Mouse (Mus musculus) MEL (cell line): ENCODE data around the gene Cybb. TPM values are rescaled to one million over a fixed set of nuclear protein-coding genes. Genes with fewer than 3 reads are reported as not detected.
A peak's percentile ranks its signal among the peaks of the same experiment; 100 is the strongest.
"Not testable (repeated sequence)": the region's sequence is repeated elsewhere in the genome, so short reads cannot be mapped to it uniquely, and the experiment has no call there.

ENCODE experiments used
- DNase-seq: peaks from one replicate; pipeline ENCODE4 v3.0.0; 2011; ENCODE audit warnings: low read depth, low spot score
- H3K27ac ChIP-seq: 2 replicates; pipeline ENCODE4 v1.5.1; 2012; ENCODE audit warnings: low read depth, mild to moderate bottlenecking, control low read depth, low read length, moderate library complexity; ENCODE audit not compliant: control insufficient read depth
- H3K27me3 ChIP-seq, 2 experiments: fragments of 150-350 bp in 1 of 2; sonication (generic) in 1 of 2; 2 replicates each; pipeline ENCODE4 v1.6.1; 2012; ENCODE audit warnings: low read length in 2 of 2, mild to moderate bottlenecking in 2 of 2, improper control_type of control experiment in 1 of 2, moderate library complexity in 1 of 2; ENCODE audit not compliant: insufficient read depth in 2 of 2, control insufficient read depth in 1 of 2
- H3K36me3 ChIP-seq, 2 experiments: 2 replicates each; pipeline ENCODE4 v1.6.1; 2012 to 2014; ENCODE audit warnings: low read length in 2 of 2, improper control_type of control experiment in 1 of 2, inconsistent platforms in 1 of 2, mild to moderate bottlenecking in 1 of 2; ENCODE audit not compliant: insufficient read depth in 2 of 2, control insufficient read depth in 1 of 2
- H3K4me1 ChIP-seq, 2 experiments: fragments of 150-350 bp in 1 of 2; sonication (generic) in 1 of 2; 2 replicates each; pipeline ENCODE4 v1.6.1; 2012; ENCODE audit warnings: low read length in 2 of 2, improper control_type of control experiment in 1 of 2, mild to moderate bottlenecking in 1 of 2; ENCODE audit not compliant: insufficient read depth in 2 of 2, control insufficient read depth in 1 of 2
- H3K4me3 ChIP-seq, 2 experiments: fragments of 150-350 bp in 1 of 2; sonication (generic) in 1 of 2; 2 replicates each; pipeline ENCODE4 v1.5.1; 2012; ENCODE audit warnings: low read depth in 2 of 2, low read length in 2 of 2, mild to moderate bottlenecking in 2 of 2, moderate library complexity in 2 of 2, control low read depth in 1 of 2, improper control_type of control experiment in 1 of 2; ENCODE audit not compliant: control insufficient read depth in 1 of 2, insufficient read depth in 1 of 2
- H3K79me2 ChIP-seq: 2 replicates; pipeline ENCODE4 v1.6.1; 2012; ENCODE audit warnings: mild to moderate bottlenecking, low read length, moderate library complexity; ENCODE audit not compliant: control insufficient read depth, poor library complexity, insufficient read depth
- H3K9ac ChIP-seq: 2 replicates; pipeline ENCODE4 v1.6.1; 2012; ENCODE audit warnings: low read depth, mild to moderate bottlenecking, control low read depth, low read length, moderate library complexity; ENCODE audit not compliant: control insufficient read depth, poor library complexity, severe bottlenecking
- H3K9me3 ChIP-seq: fragments of 150-350 bp; sonication (generic); replicated peaks from 2 replicates; pipeline ENCODE4 v1.6.1; 2012; ENCODE audit warnings: mild to moderate bottlenecking, low read length, improper control_type of control experiment, moderate library complexity; ENCODE audit not compliant: insufficient read depth
- CTCF ChIP-seq, 3 experiments: IDR thresholded peaks in 2 of 3; conservative IDR thresholded peaks in 1 of 3; 2 replicates each; pipeline ENCODE4 v1.5.1; 2011 to 2012; ENCODE audit warnings: low read length in 3 of 3, low read depth in 2 of 3, mild to moderate bottlenecking in 2 of 3, improper control_type of control experiment in 1 of 3, inconsistent platforms in 1 of 3, mixed read lengths in 1 of 3, moderate library complexity in 1 of 3; ENCODE audit not compliant: control insufficient read depth in 1 of 3, insufficient read depth in 1 of 3, poor library complexity in 1 of 3, severe bottlenecking in 1 of 3
- EP300 ChIP-seq, 2 experiments: IDR thresholded peaks; 2 replicates each; pipeline ENCODE4 v1.6.1; 2011; ENCODE audit warnings: improper control_type of control experiment in 2 of 2, low read length in 2 of 2, low read depth in 1 of 2, mild to moderate bottlenecking in 1 of 2
- HCFC1 ChIP-seq: IDR thresholded peaks from 2 replicates; pipeline ENCODE4 v1.6.1; 2012; ENCODE audit warnings: low read depth, mild to moderate bottlenecking, inconsistent platforms, low read length, improper control_type of control experiment, moderate library complexity
- KAT2A ChIP-seq: conservative IDR thresholded peaks from 2 replicates; pipeline ENCODE4 v1.6.1; 2012; ENCODE audit warnings: low read depth, low read length, improper control_type of control experiment, inconsistent platforms
- MAZ ChIP-seq: IDR thresholded peaks from 2 replicates; pipeline ENCODE4 v1.6.1; 2012; ENCODE audit warnings: low read depth, mild to moderate bottlenecking, inconsistent platforms, low read length, improper control_type of control experiment
- MYC ChIP-seq: IDR thresholded peaks from 2 replicates; pipeline ENCODE4 v1.6.1; 2011; ENCODE audit warnings: low read depth, mild to moderate bottlenecking, low read length, improper control_type of control experiment, moderate library complexity
- NELFE ChIP-seq: IDR thresholded peaks from 2 replicates; pipeline ENCODE4 v1.6.1; 2011; ENCODE audit warnings: low read depth, low read length, improper control_type of control experiment
- RAD21 ChIP-seq: IDR thresholded peaks from 2 replicates; pipeline ENCODE4 v1.6.1; 2011; ENCODE audit warnings: mild to moderate bottlenecking, low read depth, low read length, improper control_type of control experiment
- SIN3A ChIP-seq: IDR thresholded peaks from 2 replicates; pipeline ENCODE4 v1.6.1; 2012; ENCODE audit warnings: low read length, improper control_type of control experiment, inconsistent platforms
- SMC3 ChIP-seq: IDR thresholded peaks from 2 replicates; pipeline ENCODE4 v1.6.1; 2011; ENCODE audit warnings: low read depth, low read length, improper control_type of control experiment
- ZC3H11A ChIP-seq: IDR thresholded peaks from 2 replicates; pipeline ENCODE4 v1.6.1; 2012; ENCODE audit warnings: low read depth, mild to moderate bottlenecking, inconsistent platforms, low read length, improper control_type of control experiment
- polyA plus RNA-seq, 2 experiments: library from polyadenylated mRNA; stranded (reverse) in 1 of 2; unstranded in 1 of 2; fragments of >175 nt in 1 of 2; fragments of >200 nt in 1 of 2; gene quantifications; 2 replicates each; pipeline versions ENCODE4 v1.2.1 to v1.2.4; 2012; ENCODE audit warnings: low replicate concordance in 2 of 2, low read depth in 1 of 2; ENCODE audit not compliant: insufficient read length in 2 of 2, insufficient read depth in 1 of 2, missing spikeins in 1 of 2
- total RNA-seq: library from RNA; depleted of rRNA; stranded (reverse); fragments of 300-350 nt; gene quantifications from 2 replicates; pipeline ENCODE4 v1.2.3, GENCODE M21; 2012

Cybb gene
- total and polyA plus RNA-seq, 3 experiments, result not detected

DNA sequence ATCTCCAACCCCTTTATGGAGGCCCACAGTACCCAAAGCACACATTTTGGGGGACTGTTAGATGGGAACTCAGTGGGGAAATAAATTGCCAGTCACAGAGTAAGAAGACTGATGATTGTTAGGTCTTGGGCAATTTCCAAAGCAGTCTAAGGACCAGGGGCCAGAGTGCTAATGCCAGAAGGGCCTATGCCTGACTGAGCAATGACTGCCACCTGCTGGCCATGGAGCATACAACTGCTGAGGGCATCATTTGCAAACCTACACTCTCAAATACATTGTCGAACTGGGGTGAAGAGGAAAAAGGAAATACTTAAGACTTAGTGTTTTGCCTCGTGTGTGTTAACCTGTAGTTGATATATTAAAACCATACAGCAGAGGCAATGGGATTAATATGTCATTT, 32.4 kb upstream of the Cybb start:
- not testable (repeated sequence) for H3K36me3 ChIP-seq, H3K9me3 ChIP-seq, H3K79me2 ChIP-seq, H3K27ac ChIP-seq, H3K9ac ChIP-seq, H3K4me3 ChIP-seq, H3K4me1 ChIP-seq, H3K27me3 ChIP-seq
- DNase-seq, result peak; percentile 55
- peak; percentile 76 for TF ChIP-seq SMC3
- peak; percentile 67 for TF ChIP-seq RAD21
- peak; percentile 65 for TF ChIP-seq ZC3H11A
- peak; percentile 57 to 66 (median 65) for TF ChIP-seq CTCF (IDR thresholded peaks at IDR 0.05 in 2 of 3, conservative IDR thresholded peaks at IDR 0.05 in 1 of 3; ENCODE audit: control insufficient read depth in 1 of 3, insufficient read depth in 1 of 3, low read depth in 2 of 3, low read length in 3 of 3, poor library complexity in 1 of 3, severe bottlenecking in 1 of 3)

DNA sequence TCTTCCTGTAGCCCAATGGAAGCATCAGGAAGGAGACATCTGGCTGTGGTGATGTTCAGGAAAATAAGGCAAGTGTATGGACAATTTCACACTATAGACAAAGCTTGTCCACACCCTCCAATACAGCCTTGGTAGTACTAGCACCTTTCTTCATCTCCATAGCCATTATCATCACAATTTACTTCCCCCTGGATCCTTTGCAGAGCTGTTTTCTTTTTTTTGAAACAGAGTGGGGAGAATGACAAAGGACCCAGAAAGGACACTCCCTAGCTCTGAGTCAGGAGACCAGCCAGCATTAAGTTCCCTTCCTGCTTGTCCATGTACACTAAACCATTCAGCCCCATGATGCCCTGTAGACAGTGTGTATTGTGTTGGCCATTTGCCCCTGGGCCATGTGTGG, 30.0 kb upstream of the Cybb start:
- H3K4me1 ChIP-seq, H3K9ac ChIP-seq, DNase-seq, H3K4me3 ChIP-seq, H3K9me3 ChIP-seq, H3K79me2 ChIP-seq, H3K27ac ChIP-seq, H3K36me3 ChIP-seq, H3K27me3 ChIP-seq: not testable (repeated sequence)

DNA sequence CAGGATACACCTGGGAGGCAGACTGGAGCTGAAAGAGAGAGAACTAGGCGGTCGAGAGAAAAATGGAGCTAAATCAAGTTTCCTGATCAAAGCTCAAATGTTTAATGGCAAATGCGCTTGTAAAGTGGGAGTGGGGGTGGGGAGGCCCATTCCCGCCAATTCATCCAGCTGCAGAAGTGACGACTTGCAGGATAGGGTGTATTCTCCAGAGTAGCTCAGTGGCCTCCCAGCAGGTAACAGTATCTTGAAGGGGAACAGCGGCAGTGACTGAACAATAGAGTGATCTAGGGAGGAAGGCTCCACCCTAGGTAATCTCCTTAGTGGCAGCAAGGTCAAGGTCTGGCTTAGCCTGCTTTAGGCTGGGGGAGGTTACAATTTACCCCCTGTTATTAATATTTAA, 12.5 kb downstream of the Cybb start:
- H3K79me2 ChIP-seq, H3K4me3 ChIP-seq, H3K27me3 ChIP-seq: not testable (repeated sequence)

DNA sequence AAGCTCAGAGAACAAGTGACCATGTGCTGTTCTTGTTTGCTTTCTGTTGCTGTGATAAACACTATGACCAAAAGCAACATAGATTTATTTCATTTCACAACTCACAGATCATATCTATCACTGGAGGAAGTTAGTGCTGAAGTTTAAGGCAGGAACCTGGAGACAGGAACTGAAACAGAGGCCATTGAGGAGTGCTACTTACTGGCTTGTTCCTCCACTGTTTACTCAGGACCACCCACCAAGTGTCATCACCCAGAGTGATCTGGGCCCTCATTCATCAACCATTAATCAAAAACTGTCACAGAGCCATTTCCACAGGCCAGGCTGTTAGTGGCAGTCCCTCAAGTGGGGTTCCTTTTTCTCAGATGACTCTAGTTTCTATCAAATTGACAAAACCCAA, 13.1 kb downstream of the Cybb start:
- Histone ChIP-seq H3K9me3 (no peaks in the 10 kb centered on the region), H3K36me3 (no peaks in the 10 kb centered on the region), H3K27me3 (no peaks in the 10 kb centered on the region), H3K79me2 (no peaks in the 10 kb centered on the region), H3K9ac (no peak overlapping the region), H3K27ac (no peak overlapping the region), H3K4me1 (no peaks in the 10 kb centered on the region), H3K4me3 (no peak overlapping the region)
- TF ChIP-seq MYC (no peak), SIN3A (no peak), EP300 (IDR thresholded peaks at IDR 0.05; ENCODE audit: low read depth in 1 of 2, low read length in 2 of 2) (no peak), KAT2A (no peak), ZC3H11A (no peak), HCFC1 (no peak), NELFE (no peak), RAD21 (no peak), MAZ (no peak)
- DNase-seq, result no peak

More for the DNA sequence above, 12.5 kb downstream of the Cybb start:
- not testable (repeated sequence) for H3K9me3 ChIP-seq, H3K9ac ChIP-seq, DNase-seq, H3K27ac ChIP-seq, H3K4me1 ChIP-seq, H3K36me3 ChIP-seq
